Mouse (Mus musculus): ENCODE data around the gene Zim1. TPM values are rescaled to one million over a fixed set of nuclear protein-coding genes. Genes with fewer than 3 reads are reported as not detected.
A peak's percentile ranks its signal among the peaks of the same experiment; 100 is the strongest.

Zim1 gene
- polyA plus RNA-seq, 1 experiment from 2014 or later = 2.8 TPM

DNA sequence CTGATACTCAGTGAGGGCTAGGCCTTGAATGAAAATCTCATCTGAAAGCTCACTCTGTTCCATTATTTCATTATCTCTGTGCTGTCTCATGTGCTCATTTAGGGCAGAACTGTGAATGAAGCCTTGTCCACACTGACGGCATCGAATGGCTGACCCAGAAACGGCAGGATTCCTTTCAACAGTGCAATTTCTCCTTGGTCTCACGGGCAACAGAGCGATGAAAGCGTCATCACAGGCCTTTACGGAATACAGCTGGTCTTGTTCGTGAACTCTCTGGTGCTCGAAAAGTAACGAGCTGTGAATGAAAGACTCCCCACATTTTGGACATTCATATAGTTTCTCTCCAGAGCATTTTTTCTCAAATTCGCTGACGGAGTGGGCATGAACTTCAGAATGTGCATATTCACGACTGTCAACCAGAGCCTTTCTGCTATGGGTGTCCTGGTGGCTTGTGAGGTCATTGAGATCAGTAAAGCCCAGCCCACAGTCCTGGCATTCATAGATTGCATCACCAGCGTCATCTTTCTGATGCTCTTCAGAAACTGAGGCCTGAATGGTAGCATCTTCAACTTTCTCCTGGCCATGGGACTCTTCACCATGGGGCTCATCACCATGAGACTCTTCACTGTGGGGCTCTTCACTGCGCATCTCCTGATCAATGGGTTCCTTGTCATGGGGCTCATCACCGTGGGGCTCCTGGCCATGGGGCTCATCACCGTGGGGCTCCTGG lies 12.4 kb upstream of the Zim1 start:
- Histone ChIP-seq H3K9me3 (replicated peaks; ENCODE audit: low read length) (no peaks in the 10 kb centered on the region), H3K9ac (ENCODE audit: low read depth, low read length) (no peak overlapping the region), H3K36me3 (ENCODE audit: insufficient read depth, low read length) (peaks cover 22% of the 10 kb centered on the region), H3K4me1 (replicated peaks; ENCODE audit: insufficient read depth, low read length) (no peaks in the 10 kb centered on the region), H3K27ac (no peak overlapping the region), H3K4me3 (replicated peaks; ENCODE audit: low read depth, low read length) (no peak overlapping the region), H3K27me3 (ENCODE audit: insufficient read depth, low read length) (no peaks in the 10 kb centered on the region), H3K4me2 (ENCODE audit: low read length) (no peak overlapping the region)
- ATAC-seq (replicated peaks; ENCODE audit: low FRiP score, low read depth) = no peak
- TF ChIP-seq CTCF (IDR thresholded peaks at IDR 0.05; ENCODE audit: low read depth) = no peak
- DNase-seq (ENCODE audit: low spot score) = peak; percentile 50
- WGBS = 63% methylated on average over 17 of the region's 17 CpGs

DNA sequence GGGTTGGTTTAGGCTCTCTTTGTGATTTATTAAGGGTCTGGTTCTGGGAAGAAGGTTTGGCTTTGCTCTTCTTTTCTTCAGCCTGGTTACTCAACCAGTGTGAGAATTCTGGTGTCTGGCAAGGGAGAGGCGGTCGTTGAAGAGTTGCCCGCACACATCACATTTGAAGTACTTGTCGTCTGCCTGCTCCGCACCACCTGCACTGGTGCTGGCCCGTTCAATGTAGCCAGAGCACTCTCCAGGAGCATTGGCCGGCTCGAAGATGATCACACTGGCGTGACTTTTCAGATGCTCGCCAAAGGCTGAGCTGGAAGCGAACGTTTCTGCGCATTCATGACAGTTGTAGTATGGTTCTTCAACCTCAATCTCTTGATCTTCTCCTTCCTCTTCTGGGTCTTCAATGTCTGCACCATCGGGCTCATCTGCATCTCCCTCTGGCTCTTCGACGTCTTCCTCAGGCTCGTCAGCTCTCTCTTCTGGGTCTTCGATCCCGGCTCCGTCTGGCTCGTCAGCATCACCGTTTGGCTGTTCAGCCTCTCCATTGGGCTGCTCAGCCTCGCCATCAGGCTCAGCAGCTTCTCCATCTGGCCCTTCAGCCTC lies 11.3 kb upstream of the Zim1 start:
- no peaks in the 10 kb centered on the region for H3K27me3 ChIP-seq (ENCODE audit: insufficient read depth, low read length)
- H3K27ac ChIP-seq = no peak overlapping the region
- WGBS = 93% methylated on average over 23 of the region's 23 CpGs
- no peak for TF ChIP-seq CTCF (IDR thresholded peaks at IDR 0.05; ENCODE audit: low read depth)
- peaks cover 22% of the 10 kb centered on the region for H3K36me3 ChIP-seq (ENCODE audit: insufficient read depth, low read length)
- H3K9me3 ChIP-seq (replicated peaks; ENCODE audit: low read length) = no peaks in the 10 kb centered on the region
- DNase-seq (ENCODE audit: low spot score) = no peak
- ATAC-seq (replicated peaks; ENCODE audit: low FRiP score, low read depth) = no peak
- H3K9ac ChIP-seq (ENCODE audit: low read depth, low read length) = no peak overlapping the region
- H3K4me3 ChIP-seq (replicated peaks; ENCODE audit: low read depth, low read length) = no peak overlapping the region
- no peaks in the 10 kb centered on the region for H3K4me1 ChIP-seq (replicated peaks; ENCODE audit: insufficient read depth, low read length)
- H3K4me2 ChIP-seq (ENCODE audit: low read length) = no peak overlapping the region

DNA sequence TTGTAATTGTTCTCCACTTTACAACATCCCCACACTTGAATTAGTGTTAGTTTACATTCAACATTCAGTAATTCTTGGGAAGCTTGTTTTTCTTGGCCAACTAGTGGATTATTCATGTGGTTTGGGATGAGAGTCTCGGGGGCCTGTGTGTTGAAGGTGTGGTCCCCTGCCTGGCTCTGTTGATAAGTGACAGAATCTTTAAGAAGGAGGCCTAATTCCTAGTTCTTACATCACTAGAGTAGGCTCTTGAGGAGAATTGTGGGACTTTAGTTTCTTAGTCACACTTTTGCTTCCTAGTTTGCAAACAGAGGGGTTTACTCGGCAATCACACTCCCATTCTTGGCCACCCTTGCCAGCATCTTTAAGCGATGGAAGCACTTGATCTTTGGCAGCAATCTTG lies 3.0 kb upstream of the Zim1 start:
- 72% methylated on average over 3 of the region's 3 CpGs for WGBS
- H3K4me1 ChIP-seq (replicated peaks; ENCODE audit: insufficient read depth, low read length) = no peaks in the 10 kb centered on the region
- H3K9ac ChIP-seq (ENCODE audit: low read depth, low read length) = no peak overlapping the region
- H3K4me3 ChIP-seq (replicated peaks; ENCODE audit: low read depth, low read length) = no peak overlapping the region
- DNase-seq (ENCODE audit: low spot score) = no peak
- no peaks in the 10 kb centered on the region for H3K36me3 ChIP-seq (ENCODE audit: insufficient read depth, low read length)
- H3K27me3 ChIP-seq (ENCODE audit: insufficient read depth, low read length) = no peaks in the 10 kb centered on the region
- H3K27ac ChIP-seq = no peak overlapping the region
- ATAC-seq (replicated peaks; ENCODE audit: low FRiP score, low read depth) = no peak
- H3K4me2 ChIP-seq (ENCODE audit: low read length) = no peak overlapping the region
- H3K9me3 ChIP-seq (replicated peaks; ENCODE audit: low read length) = no peaks in the 10 kb centered on the region
- no peak for TF ChIP-seq CTCF (IDR thresholded peaks at IDR 0.05; ENCODE audit: low read depth)

DNA sequence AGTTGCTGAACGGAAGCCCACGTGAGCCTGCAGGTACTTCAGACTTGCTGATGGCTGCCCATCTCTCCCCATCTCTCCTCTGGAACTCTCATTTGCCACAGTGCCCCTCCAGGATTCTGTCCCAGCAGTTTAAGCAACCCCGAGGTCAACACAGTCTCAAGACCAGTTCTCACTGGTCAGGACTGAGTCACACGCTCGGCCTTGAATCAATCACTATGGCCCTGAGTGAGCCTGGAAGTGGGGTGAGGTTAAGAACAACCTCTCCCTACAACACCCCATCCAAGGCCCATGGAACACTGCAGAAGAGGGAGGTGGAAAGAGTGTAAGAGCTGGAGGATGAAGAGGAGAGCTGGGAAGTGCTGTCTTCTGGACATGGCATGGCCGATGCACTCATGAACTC lies 10.7 kb downstream of the Zim1 start:
- Histone ChIP-seq H3K36me3 (ENCODE audit: insufficient read depth, low read length) (no peaks in the 10 kb centered on the region), H3K4me1 (replicated peaks; ENCODE audit: insufficient read depth, low read length) (no peaks in the 10 kb centered on the region), H3K9ac (ENCODE audit: low read depth, low read length) (no peak overlapping the region), H3K9me3 (replicated peaks; ENCODE audit: low read length) (no peaks in the 10 kb centered on the region), H3K4me2 (ENCODE audit: low read length) (no peak overlapping the region), H3K27me3 (ENCODE audit: insufficient read depth, low read length) (no peaks in the 10 kb centered on the region), H3K4me3 (replicated peaks; ENCODE audit: low read depth, low read length) (no peak overlapping the region), H3K27ac (no peak overlapping the region)
- ATAC-seq (replicated peaks; ENCODE audit: low FRiP score, low read depth) = no peak
- 92% methylated on average over 6 of the region's 6 CpGs for WGBS
- no peak for TF ChIP-seq CTCF (IDR thresholded peaks at IDR 0.05; ENCODE audit: low read depth)
- no peak for DNase-seq (ENCODE audit: low spot score)

DNA sequence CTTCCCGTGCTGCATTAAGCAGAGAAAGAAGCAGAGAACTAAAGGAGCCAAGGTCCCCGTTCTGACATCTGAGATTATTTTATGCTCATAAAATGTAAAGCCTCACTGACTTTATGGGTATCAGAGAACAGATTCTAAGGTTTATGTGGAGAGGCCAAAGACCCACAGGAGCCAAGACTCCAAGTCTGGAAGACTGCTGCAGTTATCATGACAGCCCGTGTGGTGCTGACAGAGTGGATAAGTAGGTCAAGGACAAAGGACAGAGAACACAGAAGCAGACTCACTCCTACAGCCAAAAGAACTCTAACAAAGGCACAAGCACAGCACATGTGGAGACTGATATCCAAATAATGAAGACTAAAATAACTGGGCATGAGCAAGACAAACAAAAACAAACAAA lies 29.5 kb downstream of the Zim1 start:
- 39% methylated on average over 3 of the region's 3 CpGs for WGBS
- no peaks in the 10 kb centered on the region for H3K36me3 ChIP-seq (ENCODE audit: insufficient read depth, low read length)
- DNase-seq (ENCODE audit: low spot score) = no peak

DNA sequence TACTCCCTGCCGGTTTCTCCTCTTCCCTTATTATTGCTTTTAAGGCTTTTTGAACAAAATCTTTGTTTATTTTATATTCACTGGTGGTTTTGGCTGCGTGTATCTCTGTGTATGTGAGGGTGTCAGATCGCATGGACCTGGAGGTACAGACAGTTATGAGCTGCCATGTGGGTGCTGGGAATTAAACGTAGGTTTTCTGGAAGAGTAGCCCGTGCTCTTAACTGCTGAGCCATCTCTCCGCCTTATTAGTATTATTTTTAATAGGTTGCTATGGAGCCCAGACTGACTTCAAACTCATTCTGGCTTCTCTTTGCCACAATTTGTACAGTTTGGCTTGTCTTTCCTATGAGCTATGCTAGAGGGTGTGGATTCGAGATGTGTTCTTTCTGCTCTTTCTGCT lies 32.8 kb downstream of the Zim1 start:
- DNase-seq (ENCODE audit: low spot score) (no peak), ATAC-seq (replicated peaks; ENCODE audit: low FRiP score, low read depth) (no peak)
- WGBS = 69% methylated on average over 7 of the region's 7 CpGs

More for the DNA sequence above, 29.5 kb downstream of the Zim1 start:
- no peak for ATAC-seq (replicated peaks; ENCODE audit: low FRiP score, low read depth)
- H3K27me3 ChIP-seq (ENCODE audit: insufficient read depth, low read length) = no peaks in the 10 kb centered on the region
- no peak overlapping the region for H3K9ac ChIP-seq (ENCODE audit: low read depth, low read length)
- no peak for TF ChIP-seq CTCF (IDR thresholded peaks at IDR 0.05; ENCODE audit: low read depth)
- H3K4me3 ChIP-seq (replicated peaks; ENCODE audit: low read depth, low read length) = no peak overlapping the region
- H3K27ac ChIP-seq = no peak overlapping the region
- no peak overlapping the region for H3K4me2 ChIP-seq (ENCODE audit: low read length)
- H3K9me3 ChIP-seq (replicated peaks; ENCODE audit: low read length) = no peaks in the 10 kb centered on the region
- H3K4me1 ChIP-seq (replicated peaks; ENCODE audit: insufficient read depth, low read length) = no peaks in the 10 kb centered on the region

More for the DNA sequence above, 32.8 kb downstream of the Zim1 start:
- no peak overlapping the region for H3K4me2 ChIP-seq (ENCODE audit: low read length)
- no peaks in the 10 kb centered on the region for H3K4me1 ChIP-seq (replicated peaks; ENCODE audit: insufficient read depth, low read length)
- H3K27ac ChIP-seq = no peak overlapping the region
- H3K36me3 ChIP-seq (ENCODE audit: insufficient read depth, low read length) = no peaks in the 10 kb centered on the region
- no peaks in the 10 kb centered on the region for H3K9me3 ChIP-seq (replicated peaks; ENCODE audit: low read length)
- H3K4me3 ChIP-seq (replicated peaks; ENCODE audit: low read depth, low read length) = no peak overlapping the region
- H3K9ac ChIP-seq (ENCODE audit: low read depth, low read length) = no peak overlapping the region
- no peaks in the 10 kb centered on the region for H3K27me3 ChIP-seq (ENCODE audit: insufficient read depth, low read length)
- TF ChIP-seq CTCF (IDR thresholded peaks at IDR 0.05; ENCODE audit: low read depth) = no peak

All from kidney, postnatal 0 days (tissue).